Mouse (Mus musculus) left cerebral cortex, postnatal 10 days (tissue): ENCODE results near the gene Hivep3. TPM values are rescaled to one million over a fixed set of nuclear protein-coding genes. Genes with fewer than 3 reads are reported as not detected.
A peak's percentile ranks its signal among the peaks of the same experiment; 100 is the strongest.

ENCODE experiments used
- DNase-seq, 2 experiments: peaks; one replicate each; pipeline ENCODE4 v3.0.0; 2021 to 2022; ENCODE audit warnings: low spot score in 2 of 2, mixed read lengths in 1 of 2; ENCODE audit errors: extremely low spot score in 1 of 2
- intact Hi-C: fragments of 180-260 bp; cut with DNase I; formaldehyde crosslinking; loops from one replicate; pipeline ENCODE4 v1.15.1; 2025
- total RNA-seq, 2 experiments: library from RNA; stranded (reverse); gene quantifications; 2 replicates each; pipeline ENCODE4 v1.2.3; 2021

Gene Hivep3
- total RNA-seq, 2 experiments from 2014 or later: 71.9 to 74.3 TPM

GRCm38 (mm10) chr4:119921022-119921717, 187.6 kb downstream of the Hivep3 start:
- DNase-seq: no peak
- intact Hi-C loops: loop anchor here (5.0 kb wide), 1 partner anchor 181 kb away; no protein-coding TSS in a partner anchor

GRCm38 (mm10) chr4:119921723-119922266, 188.2 kb downstream of the Hivep3 start:
- DNase-seq: no peak
- intact Hi-C loops: loop anchor here (5.0 kb wide), 1 partner anchor 181 kb away; no protein-coding TSS in a partner anchor

GRCm38 (mm10) chr4:119922945-119923344, 189.4 kb downstream of the Hivep3 start:
- intact Hi-C loops: loop anchor here (5.0 kb wide), 1 partner anchor 179 kb away; no protein-coding TSS in a partner anchor
- no peak for DNase-seq

GRCm38 (mm10) chr4:119923410-119923809, 189.8 kb downstream of the Hivep3 start:
- intact Hi-C loops: loop anchor here (5.0 kb wide), 1 partner anchor 179 kb away; no protein-coding TSS in a partner anchor
- DNase-seq: no peak

- peak in 1 of 2 experiments; percentile 1 for DNase-seq
- intact Hi-C loops: no loop called here
Observed at GRCm38 (mm10) chr4:119925052-119925451, 191.5 kb downstream of the Hivep3 start.

GRCm38 (mm10) chr4:119931923-119932322, 198.3 kb downstream of the Hivep3 start:
- DNase-seq: peak in 1 of 2 experiments; percentile 56
- intact Hi-C loops: no loop called here

- intact Hi-C loops: no loop called here
- DNase-seq: peak in 1 of 2 experiments; percentile 39
Observed at GRCm38 (mm10) chr4:119932549-119933257, 199.1 kb downstream of the Hivep3 start.

- DNase-seq: no peak
- intact Hi-C loops: no loop called here
Observed at GRCm38 (mm10) chr4:119934901-119935300, 201.3 kb downstream of the Hivep3 start.

GRCm38 (mm10) chr4:119937876-119938275, 204.3 kb downstream of the Hivep3 start:
- intact Hi-C loops: no loop called here
- peak; percentile 73 to 87 for DNase-seq

- DNase-seq: peak in 1 of 2 experiments; percentile 12
- intact Hi-C loops: no loop called here
Observed at GRCm38 (mm10) chr4:119938518-119938917, 204.9 kb downstream of the Hivep3 start.

- intact Hi-C loops: no loop called here
Observed at GRCm38 (mm10) chr4:119939786-119940185, 206.2 kb downstream of the Hivep3 start.

GRCm38 (mm10) chr4:119946224-119946887, 212.8 kb downstream of the Hivep3 start:
- intact Hi-C loops: no loop called here
- DNase-seq: no peak

More at GRCm38 (mm10) chr4:119939786-119940185, 206.2 kb downstream of the Hivep3 start:
- peak in 1 of 2 experiments; percentile 10 for DNase-seq

GRCm38 (mm10) chr4:119947232-119948162, 213.9 kb downstream of the Hivep3 start:
- intact Hi-C loops: no loop called here
- DNase-seq: no peak

GRCm38 (mm10) chr4:119948406-119948805, 214.8 kb downstream of the Hivep3 start:
- intact Hi-C loops: no loop called here
- no peak for DNase-seq

- intact Hi-C loops: no loop called here
- DNase-seq: peak in 1 of 2 experiments; percentile 63
Observed at GRCm38 (mm10) chr4:119948922-119949614, 215.5 kb downstream of the Hivep3 start.

GRCm38 (mm10) chr4:119950181-119950580, 216.6 kb downstream of the Hivep3 start:
- intact Hi-C loops: no loop called here
- no peak for DNase-seq

- intact Hi-C loops: no loop called here
- DNase-seq: peak in 1 of 2 experiments; percentile 21
Observed at GRCm38 (mm10) chr4:119951081-119951480, 217.5 kb downstream of the Hivep3 start.
